Mouse (Mus musculus): Measurements from ENCODE around the gene Gm5426. TPM values are rescaled to one million over a fixed set of nuclear protein-coding genes. Genes with fewer than 3 reads are reported as not detected.
A peak's percentile ranks its signal among the peaks of the same experiment; 100 is the strongest.
"Not testable (repeated sequence)": the region's sequence is repeated elsewhere in the genome, so short reads cannot be mapped to it uniquely, and the experiment has no call there.

Gene Gm5426
- not detected for polyA plus RNA-seq (2012; fragmentation: generic; extraction: Trizol)
- long read RNA-seq, experiment 1 = 0 reads
- long read RNA-seq, experiment 2 = 0 reads

DNA sequence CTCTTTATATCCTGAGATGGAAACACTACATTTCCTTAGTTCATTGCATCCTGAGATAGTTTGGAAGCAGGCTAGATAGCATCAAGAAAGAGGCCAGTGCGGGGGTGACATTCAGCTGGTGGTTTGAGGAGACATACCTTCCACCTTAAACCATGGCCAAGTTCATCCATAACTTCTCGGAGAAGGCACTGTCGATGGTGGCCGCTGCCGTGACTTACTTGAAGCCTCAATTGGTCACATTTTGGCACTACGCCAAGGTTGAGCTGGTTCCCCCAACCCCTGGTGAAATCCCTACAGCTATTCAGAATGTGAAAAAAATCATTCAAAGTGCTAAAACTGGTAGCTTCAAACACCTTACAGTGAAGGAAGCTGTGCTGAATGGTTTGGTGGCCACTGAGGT, at the start of gene Gm5426:
TSS of gene Gm5426 (plus strand) at position 153 of the 400 bp plus-strand sequence.
- H3K36me3 ChIP-seq (ENCODE audit: control insufficient read depth, insufficient read depth); H3K4me3 ChIP-seq (ENCODE audit: insufficient read depth, poor library complexity, severe bottlenecking); H3K27me3 ChIP-seq (ENCODE audit: control insufficient read depth, insufficient read depth, insufficient read length); H3K79me2 ChIP-seq (ENCODE audit: control insufficient read depth, insufficient read depth); H3ac ChIP-seq (ENCODE audit: control insufficient read depth, insufficient read length, low read depth); H3K79me3 ChIP-seq (ENCODE audit: low read depth): not testable (repeated sequence)

DNA sequence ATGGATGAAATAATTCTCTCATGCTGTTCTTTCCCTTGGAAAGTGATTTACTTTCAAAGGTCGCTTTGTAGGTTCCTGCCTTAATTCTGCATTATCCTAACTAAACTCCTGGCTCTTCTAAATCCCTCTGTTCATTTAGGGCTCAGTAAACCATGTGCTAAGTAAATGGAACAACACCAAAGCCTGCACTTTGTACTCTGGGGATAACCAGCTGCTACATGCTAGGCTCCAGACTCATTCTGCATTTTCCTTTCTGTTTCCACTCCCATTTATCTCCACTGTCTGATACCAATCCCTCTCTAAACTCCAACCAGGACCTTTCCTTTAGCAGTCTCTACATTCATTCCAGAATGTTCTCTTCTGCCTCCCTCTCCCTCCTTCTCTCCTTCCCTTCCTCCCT, 46.7 kb upstream of the Gm5426 start:
- no peak for TF ChIP-seq MYOG (IDR thresholded peaks at IDR 0.05; ENCODE audit: control insufficient read depth, extremely low read depth, insufficient read length)
- no peak for TF ChIP-seq CEBPB (IDR thresholded peaks at IDR 0.05; ENCODE audit: low read depth)
- TF ChIP-seq USF1 (IDR thresholded peaks at IDR 0.05; ENCODE audit: low read depth) = no peak
- TF ChIP-seq CTCF (IDR thresholded peaks at IDR 0.05; ENCODE audit: control insufficient read depth, insufficient read depth, insufficient read length) = no peak
- no peak for TF ChIP-seq MAX (IDR thresholded peaks at IDR 0.05)
- TF ChIP-seq MYOD1 (IDR thresholded peaks at IDR 0.05; ENCODE audit: control insufficient read depth, insufficient read length, low read depth) = no peak
- no peak for TF ChIP-seq FOSL1 (IDR thresholded peaks at IDR 0.05; ENCODE audit: insufficient read depth, low read length, poor library complexity, severe bottlenecking)
- Histone ChIP-seq H3K4me3 (ENCODE audit: insufficient read depth, poor library complexity, severe bottlenecking) (no peak overlapping the region), H3K27me3 (ENCODE audit: control insufficient read depth, insufficient read depth, insufficient read length) (no peaks in the 10 kb centered on the region), H3K36me3 (ENCODE audit: control insufficient read depth, insufficient read depth) (no peaks in the 10 kb centered on the region), H3ac (ENCODE audit: control insufficient read depth, insufficient read length, low read depth) (no peak overlapping the region), H3K79me2 (ENCODE audit: control insufficient read depth, insufficient read depth) (no peaks in the 10 kb centered on the region), H3K79me3 (ENCODE audit: low read depth) (no peaks in the 10 kb centered on the region)

DNA sequence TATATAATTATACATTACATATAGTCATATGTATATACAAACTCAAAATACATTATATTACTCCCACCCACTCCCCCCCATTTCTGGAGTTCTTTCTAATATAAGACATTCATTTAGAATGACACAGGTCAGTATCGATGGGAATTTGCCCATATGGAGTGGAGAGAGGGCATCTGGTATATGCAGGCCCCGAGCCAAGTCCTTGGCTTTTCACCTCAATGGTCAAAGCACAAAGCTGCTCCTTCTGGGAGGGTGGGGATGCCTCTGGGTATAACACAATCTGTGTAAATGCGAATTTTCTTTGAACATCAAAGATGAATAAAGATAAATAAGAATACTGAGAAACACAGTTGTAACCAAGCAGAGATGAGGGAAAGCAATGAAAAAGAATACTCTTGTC, 46.0 kb upstream of the Gm5426 start:
- Histone ChIP-seq H3K79me2 (ENCODE audit: control insufficient read depth, insufficient read depth) (no peaks in the 10 kb centered on the region), H3K36me3 (ENCODE audit: control insufficient read depth, insufficient read depth) (no peaks in the 10 kb centered on the region), H3ac (ENCODE audit: control insufficient read depth, insufficient read length, low read depth) (no peak overlapping the region), H3K27me3 (ENCODE audit: control insufficient read depth, insufficient read depth, insufficient read length) (no peaks in the 10 kb centered on the region), H3K4me3 (ENCODE audit: insufficient read depth, poor library complexity, severe bottlenecking) (no peak overlapping the region), H3K79me3 (ENCODE audit: low read depth) (no peaks in the 10 kb centered on the region)
- TF ChIP-seq FOSL1 (IDR thresholded peaks at IDR 0.05; ENCODE audit: insufficient read depth, low read length, poor library complexity, severe bottlenecking) = no peak
- no peak for TF ChIP-seq MYOG (IDR thresholded peaks at IDR 0.05; ENCODE audit: control insufficient read depth, extremely low read depth, insufficient read length)
- no peak for TF ChIP-seq CTCF (IDR thresholded peaks at IDR 0.05; ENCODE audit: control insufficient read depth, insufficient read depth, insufficient read length)
- TF ChIP-seq MYOD1 (IDR thresholded peaks at IDR 0.05; ENCODE audit: control insufficient read depth, insufficient read length, low read depth) = no peak
- no peak for TF ChIP-seq USF1 (IDR thresholded peaks at IDR 0.05; ENCODE audit: low read depth)
- no peak for TF ChIP-seq CEBPB (IDR thresholded peaks at IDR 0.05; ENCODE audit: low read depth)
- TF ChIP-seq MAX (IDR thresholded peaks at IDR 0.05) = no peak

DNA sequence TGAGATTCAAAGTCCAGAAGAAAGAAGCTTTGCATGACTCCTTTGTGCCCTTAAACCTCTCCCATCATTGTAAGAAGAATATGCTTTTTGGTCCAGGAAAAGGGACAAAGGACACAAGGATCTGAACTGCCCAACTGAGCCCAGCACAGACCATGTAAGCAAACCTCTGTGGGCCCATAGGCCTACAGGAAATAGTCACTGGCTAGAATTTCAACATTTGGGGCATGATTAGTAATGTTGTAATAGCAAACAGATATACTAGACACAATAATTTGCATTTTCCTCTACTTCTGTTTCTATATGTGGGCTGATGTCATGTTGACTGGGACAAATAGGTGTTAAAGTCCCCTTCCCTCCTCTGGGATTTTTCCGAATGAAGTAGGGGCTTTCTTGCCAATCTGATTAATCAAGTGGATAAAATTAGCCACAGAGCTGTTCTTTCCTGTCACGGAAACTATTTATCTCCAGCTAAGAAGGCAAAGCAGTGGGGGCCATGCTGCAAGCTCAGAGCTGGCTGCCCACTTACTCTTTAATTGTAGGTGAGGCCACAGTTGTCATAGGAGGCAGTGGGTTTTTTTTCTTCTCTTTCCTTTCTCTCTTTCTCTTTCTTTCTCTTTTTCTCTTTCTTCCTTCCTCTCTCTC, 42.4 kb upstream of the Gm5426 start:
- H3K4me3 ChIP-seq (ENCODE audit: insufficient read depth, poor library complexity, severe bottlenecking) = no peak overlapping the region
- no peaks in the 10 kb centered on the region for H3K27me3 ChIP-seq (ENCODE audit: control insufficient read depth, insufficient read depth, insufficient read length)
- H3K79me2 ChIP-seq (ENCODE audit: control insufficient read depth, insufficient read depth) = no peaks in the 10 kb centered on the region
- H3K36me3 ChIP-seq (ENCODE audit: control insufficient read depth, insufficient read depth) = no peaks in the 10 kb centered on the region
- no peak overlapping the region for H3ac ChIP-seq (ENCODE audit: control insufficient read depth, insufficient read length, low read depth)
- no peaks in the 10 kb centered on the region for H3K79me3 ChIP-seq (ENCODE audit: low read depth)
- no peak for TF ChIP-seq MYOG (IDR thresholded peaks at IDR 0.05; ENCODE audit: control insufficient read depth, extremely low read depth, insufficient read length)
- no peak for TF ChIP-seq MAX (IDR thresholded peaks at IDR 0.05)
- TF ChIP-seq FOSL1 (IDR thresholded peaks at IDR 0.05; ENCODE audit: insufficient read depth, low read length, poor library complexity, severe bottlenecking) = no peak
- TF ChIP-seq CEBPB (IDR thresholded peaks at IDR 0.05; ENCODE audit: low read depth) = no peak
- no peak for TF ChIP-seq CTCF (IDR thresholded peaks at IDR 0.05; ENCODE audit: control insufficient read depth, insufficient read depth, insufficient read length)
- no peak for TF ChIP-seq MYOD1 (IDR thresholded peaks at IDR 0.05; ENCODE audit: control insufficient read depth, insufficient read length, low read depth)
- TF ChIP-seq USF1 (IDR thresholded peaks at IDR 0.05; ENCODE audit: low read depth) = no peak

DNA sequence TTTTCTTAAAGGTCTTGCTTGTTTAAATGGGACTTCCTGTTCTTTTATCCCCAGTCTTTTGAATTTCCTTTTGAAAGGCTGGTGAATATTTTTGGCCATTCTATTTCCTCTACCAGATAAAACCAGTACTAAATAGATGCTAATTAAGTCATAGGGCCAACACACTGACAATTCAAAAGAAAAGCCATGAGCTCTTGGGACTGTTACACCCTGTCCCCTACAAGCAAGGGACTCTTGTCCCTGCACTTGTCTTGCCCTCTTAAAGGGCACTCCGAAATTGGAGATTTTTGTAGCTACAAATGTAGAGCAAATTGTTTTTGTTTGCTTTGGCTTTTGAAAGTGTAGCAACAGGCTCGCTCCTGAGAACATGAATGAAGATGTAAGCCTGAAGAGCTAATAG, 41.8 kb upstream of the Gm5426 start:
- Histone ChIP-seq H3K79me3 (ENCODE audit: low read depth) (no peaks in the 10 kb centered on the region), H3K79me2 (ENCODE audit: control insufficient read depth, insufficient read depth) (no peaks in the 10 kb centered on the region), H3K4me3 (ENCODE audit: insufficient read depth, poor library complexity, severe bottlenecking) (no peak overlapping the region), H3K27me3 (ENCODE audit: control insufficient read depth, insufficient read depth, insufficient read length) (no peaks in the 10 kb centered on the region), H3K36me3 (ENCODE audit: control insufficient read depth, insufficient read depth) (no peaks in the 10 kb centered on the region), H3ac (ENCODE audit: control insufficient read depth, insufficient read length, low read depth) (no peak overlapping the region)
- no peak for TF ChIP-seq CEBPB (IDR thresholded peaks at IDR 0.05; ENCODE audit: low read depth)
- TF ChIP-seq MYOG (IDR thresholded peaks at IDR 0.05; ENCODE audit: control insufficient read depth, extremely low read depth, insufficient read length) = no peak
- no peak for TF ChIP-seq USF1 (IDR thresholded peaks at IDR 0.05; ENCODE audit: low read depth)
- no peak for TF ChIP-seq FOSL1 (IDR thresholded peaks at IDR 0.05; ENCODE audit: insufficient read depth, low read length, poor library complexity, severe bottlenecking)

DNA sequence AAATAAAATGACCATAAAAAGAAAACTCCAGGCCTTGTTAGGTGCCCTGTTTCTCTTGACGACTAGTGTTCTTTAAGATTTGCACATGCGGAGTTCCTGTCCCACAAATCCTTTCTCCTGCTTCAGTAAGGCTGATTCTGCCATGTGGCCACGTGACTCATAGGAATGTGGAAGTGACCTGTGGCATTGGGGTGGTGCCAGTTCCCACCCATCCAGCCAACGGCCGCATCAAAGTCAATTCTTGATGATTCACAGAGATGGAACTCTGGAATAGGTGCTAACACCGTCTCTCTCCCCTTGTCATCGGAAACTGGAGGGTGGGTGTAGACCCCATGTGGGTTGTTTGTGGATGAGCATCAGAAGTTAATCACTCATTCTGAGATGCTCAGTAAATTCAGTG, 39.7 kb upstream of the Gm5426 start:
- Histone ChIP-seq H3ac (ENCODE audit: control insufficient read depth, insufficient read length, low read depth) (no peak overlapping the region), H3K79me3 (ENCODE audit: low read depth) (no peaks in the 10 kb centered on the region), H3K4me3 (ENCODE audit: insufficient read depth, poor library complexity, severe bottlenecking) (no peak overlapping the region), H3K36me3 (ENCODE audit: control insufficient read depth, insufficient read depth) (no peaks in the 10 kb centered on the region), H3K79me2 (ENCODE audit: control insufficient read depth, insufficient read depth) (no peaks in the 10 kb centered on the region), H3K27me3 (ENCODE audit: control insufficient read depth, insufficient read depth, insufficient read length) (no peaks in the 10 kb centered on the region)
- TF ChIP-seq MYOD1 (IDR thresholded peaks at IDR 0.05; ENCODE audit: control insufficient read depth, insufficient read length, low read depth) (no peak), MAX (IDR thresholded peaks at IDR 0.05) (peak; percentile 50), USF1 (IDR thresholded peaks at IDR 0.05; ENCODE audit: low read depth) (peak; percentile 93)

Data from C2C12 (cell line).